Mouse (Mus musculus) E14TG2a.4 (cell line): Measurements from ENCODE around the gene Adcy7.

Experiments used
- H3K27me3 ChIP-seq: 2 replicates; pipeline ENCODE4 v1.6.1; 2014; ENCODE audit warnings: low read length, control low read depth; ENCODE audit not compliant: insufficient read depth
- H3K36me3 ChIP-seq: 2 replicates; pipeline ENCODE4 v1.6.1; 2014; ENCODE audit warnings: low read length, control low read depth; ENCODE audit not compliant: insufficient read depth
- H3K4me1 ChIP-seq: replicated peaks from 2 replicates; pipeline ENCODE4 v1.6.1; 2014; ENCODE audit warnings: low read depth, low read length, control low read depth
- H3K4me3 ChIP-seq: replicated peaks from 2 replicates; pipeline ENCODE4 v1.5.1; 2014; ENCODE audit warnings: mild to moderate bottlenecking, low read length
- H3K9me3 ChIP-seq: 2 replicates; pipeline ENCODE4 v1.6.1; 2014; ENCODE audit warnings: low read length, control low read depth
- CTCF ChIP-seq: conservative IDR thresholded peaks from 2 replicates; pipeline ENCODE4 v1.5.1; 2014; ENCODE audit warnings: low read length
- NANOG ChIP-seq: IDR thresholded peaks from 2 replicates; pipeline ENCODE4 v1.6.1; 2014; ENCODE audit warnings: borderline replicate concordance, low read length, mixed read lengths
- POU5F1 ChIP-seq: IDR thresholded peaks from 2 replicates; pipeline ENCODE4 v1.6.1; 2014; ENCODE audit warnings: low read length, borderline replicate concordance

Adcy7 gene

GRCm38 (mm10) chr8:88244298-88244697 lies 27.9 kb upstream of the Adcy7 start:
- Histone ChIP-seq H3K9me3 (no peaks in the 10 kb centered on the region), H3K4me1 (no peaks in the 10 kb centered on the region; the same call in 1 of the 2 replicates), H3K27me3 (no peaks in the 10 kb centered on the region), H3K36me3 (peaks cover 47% of the 10 kb centered on the region), H3K4me3 (no peak overlapping the region)
- TF ChIP-seq NANOG, result no peak
- TF ChIP-seq CTCF, result peak; percentile 79
- TF ChIP-seq POU5F1, result no peak

GRCm38 (mm10) chr8:88252791-88253190 lies 19.4 kb upstream of the Adcy7 start:
- no peaks in the 10 kb centered on the region for H3K9me3 ChIP-seq
- no peaks in the 10 kb centered on the region for H3K27me3 ChIP-seq
- H3K36me3 ChIP-seq, result peaks cover 84% of the 10 kb centered on the region
- no peaks in the 10 kb centered on the region for H3K4me1 ChIP-seq
- no peak overlapping the region for H3K4me3 ChIP-seq
- TF ChIP-seq NANOG (no peak), CTCF (peak; percentile 44), POU5F1 (no peak)

DNA sequence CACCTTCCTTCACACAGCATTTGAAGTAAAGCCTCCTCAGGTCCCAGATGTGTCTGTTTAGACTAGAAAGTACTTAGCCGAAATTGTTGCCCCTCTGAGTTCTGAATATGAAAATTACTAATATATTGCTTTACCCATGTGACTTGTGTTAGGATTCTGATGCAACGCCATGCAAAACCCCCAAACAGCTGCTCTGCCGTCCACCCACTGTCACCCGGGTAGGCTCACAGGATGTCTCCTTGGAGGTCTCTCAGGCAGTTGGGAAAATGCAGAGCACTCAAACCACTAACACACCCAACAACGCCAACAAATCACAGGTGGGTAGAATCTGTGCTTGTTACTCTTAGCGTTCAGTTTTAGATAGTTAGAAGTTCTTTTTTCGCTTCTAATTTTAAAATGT lies 17.2 kb upstream of the Adcy7 start:
- TF ChIP-seq POU5F1 (no peak), NANOG (no peak), CTCF (no peak)

DNA sequence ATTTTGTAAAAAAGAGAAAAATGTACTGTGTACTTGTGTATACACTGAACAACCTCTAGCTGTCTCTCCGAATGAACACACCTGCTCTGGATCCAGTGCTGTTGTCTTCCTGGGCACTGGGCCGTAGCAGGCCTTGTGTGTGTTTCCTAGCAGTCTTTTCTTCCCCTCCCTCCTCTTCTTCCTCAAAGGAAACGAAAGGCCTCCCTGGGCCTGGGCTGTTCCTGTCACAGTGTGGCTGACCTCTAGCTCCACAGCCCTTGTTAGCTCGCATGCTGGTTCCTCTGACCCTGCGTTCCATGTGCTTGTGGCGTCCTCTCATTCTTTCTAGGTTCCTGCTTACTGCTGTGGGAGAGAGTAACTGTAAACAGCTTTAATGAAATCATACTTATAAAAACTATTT lies 14.2 kb upstream of the Adcy7 start:
- no peak overlapping the region for H3K4me3 ChIP-seq
- H3K4me1 ChIP-seq, result peaks cover 11% of the 10 kb centered on the region
- peaks cover 48% of the 10 kb centered on the region for H3K36me3 ChIP-seq
- no peak for TF ChIP-seq CTCF
- H3K9me3 ChIP-seq, result no peaks in the 10 kb centered on the region
- H3K27me3 ChIP-seq, result no peaks in the 10 kb centered on the region

More for the DNA sequence above, 17.2 kb upstream of the Adcy7 start:
- H3K9me3 ChIP-seq, result no peaks in the 10 kb centered on the region
- no peaks in the 10 kb centered on the region for H3K4me1 ChIP-seq
- peaks cover 69% of the 10 kb centered on the region for H3K36me3 ChIP-seq
- no peak overlapping the region for H3K4me3 ChIP-seq
- H3K27me3 ChIP-seq, result no peaks in the 10 kb centered on the region

GRCm38 (mm10) chr8:88258544-88258943 lies 13.7 kb upstream of the Adcy7 start:
- no peak for TF ChIP-seq POU5F1
- TF ChIP-seq NANOG, result no peak
- no peak for TF ChIP-seq CTCF

DNA sequence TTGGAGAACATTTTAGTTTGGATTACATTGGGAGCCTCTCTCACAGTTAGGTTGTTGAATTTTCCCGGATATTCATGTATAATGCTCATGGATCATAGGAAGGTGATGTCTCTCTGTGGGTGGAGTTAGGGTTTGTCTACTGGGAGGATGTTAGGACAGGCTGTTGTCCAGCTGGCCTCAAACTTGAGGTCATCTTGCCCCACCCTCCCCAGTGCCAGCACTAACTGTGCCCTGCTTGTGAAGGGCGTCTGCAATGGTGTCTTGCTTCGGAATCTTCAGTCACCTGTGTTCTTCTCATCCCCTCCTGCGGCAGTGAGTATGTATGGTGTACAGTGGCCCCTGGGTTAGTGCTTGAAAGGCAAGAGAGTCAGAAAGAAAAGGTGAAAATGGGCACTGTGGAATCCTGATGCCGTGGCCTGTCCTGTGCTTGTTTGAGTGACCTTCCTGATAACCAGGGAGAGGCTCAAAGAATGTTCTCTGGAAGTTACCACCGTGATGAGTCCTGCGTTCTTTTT lies 11.7 kb upstream of the Adcy7 start:
- Histone ChIP-seq H3K27me3 (no peaks in the 10 kb centered on the region), H3K4me3 (no peak overlapping the region), H3K36me3 (peaks cover 30% of the 10 kb centered on the region), H3K9me3 (no peaks in the 10 kb centered on the region), H3K4me1 (peaks cover 24% of the 10 kb centered on the region)
- TF ChIP-seq POU5F1, result no peak
- no peak for TF ChIP-seq NANOG
- no peak for TF ChIP-seq CTCF

More at GRCm38 (mm10) chr8:88258544-88258943, 13.7 kb upstream of the Adcy7 start:
- H3K4me3 ChIP-seq, result no peak overlapping the region
- H3K27me3 ChIP-seq, result no peaks in the 10 kb centered on the region
- H3K36me3 ChIP-seq, result peaks cover 47% of the 10 kb centered on the region
- no peaks in the 10 kb centered on the region for H3K9me3 ChIP-seq
- peaks cover 16% of the 10 kb centered on the region for H3K4me1 ChIP-seq

- Histone ChIP-seq H3K36me3 (peaks cover 10% of the 10 kb centered on the region), H3K9me3 (no peaks in the 10 kb centered on the region), H3K4me3 (no peak overlapping the region), H3K27me3 (peaks cover 4% of the 10 kb centered on the region), H3K4me1 (peaks cover 32% of the 10 kb centered on the region)
- no peak for TF ChIP-seq POU5F1
Measured at GRCm38 (mm10) chr8:88262831-88263635, 9.2 kb upstream of the Adcy7 start.

- 0 out of 2 replicates have a peak, but pooled peaks cover under 1% of the 10 kb centered on the region for H3K36me3 ChIP-seq
- H3K4me3 ChIP-seq, result no peak overlapping the region
- H3K9me3 ChIP-seq, result no peaks in the 10 kb centered on the region
Measured at GRCm38 (mm10) chr8:88265511-88265910, 6.7 kb upstream of the Adcy7 start.

More at GRCm38 (mm10) chr8:88265511-88265910, 6.7 kb upstream of the Adcy7 start:
- Histone ChIP-seq H3K4me1 (peaks cover 30% of the 10 kb centered on the region), H3K27me3 (peaks cover 20% of the 10 kb centered on the region)
- TF ChIP-seq CTCF, result no peak
- no peak for TF ChIP-seq NANOG
- no peak for TF ChIP-seq POU5F1
